Mouse (Mus musculus) stomach, embryonic 16.5 days (tissue): ENCODE measurements around the gene Tmem256. TPM values are rescaled to one million over a fixed set of nuclear protein-coding genes. Genes with fewer than 3 reads are reported as not detected.
"Not testable (repeated sequence)": the region's sequence is repeated elsewhere in the genome, so short reads cannot be mapped to it uniquely, and the experiment has no call there.

Experiments
- ATAC-seq: fragments of 200-750 bp; cut with Nextera tagmentation; 2 replicates; pipeline ENCODE4 v1.8.0; 2017; ENCODE audit warnings: moderate number of reproducible peaks, moderate TSS enrichment; ENCODE audit not compliant: insufficient read depth, low FRiP score
- H3K27ac ChIP-seq: fragments of 300-500 bp; sonication (generic); 2 replicates; pipeline ENCODE4 v1.5.1; 2014; ENCODE audit warnings: low read length
- H3K27me3 ChIP-seq: fragments of 300-500 bp; sonication (generic); 2 replicates; pipeline ENCODE4 v1.6.1; 2014; ENCODE audit warnings: low read length, control low read depth, mixed read lengths; ENCODE audit not compliant: control insufficient read depth, insufficient read depth
- H3K36me3 ChIP-seq: fragments of 300-500 bp; sonication (generic); 2 replicates; pipeline ENCODE4 v1.6.1; 2014; ENCODE audit warnings: low read length; ENCODE audit not compliant: control insufficient read depth, insufficient read depth
- H3K4me1 ChIP-seq: fragments of 300-500 bp; sonication (generic); 2 replicates; pipeline ENCODE4 v1.6.1; 2014; ENCODE audit warnings: low read length, control low read depth, mixed read lengths; ENCODE audit not compliant: control insufficient read depth, insufficient read depth
- H3K4me2 ChIP-seq: fragments of 300-500 bp; sonication (generic); 2 replicates; pipeline ENCODE4 v1.6.1; 2014; ENCODE audit warnings: low read depth, low read length, mixed read lengths
- H3K4me3 ChIP-seq: fragments of 300-500 bp; sonication (generic); replicated peaks from 2 replicates; pipeline ENCODE4 v1.5.1; 2014; ENCODE audit warnings: mild to moderate bottlenecking, low read length
- H3K9ac ChIP-seq: fragments of 300-500 bp; sonication (generic); 2 replicates; pipeline ENCODE4 v1.6.1; 2014; ENCODE audit warnings: low read length
- H3K9me3 ChIP-seq: fragments of 300-500 bp; sonication (generic); replicated peaks from 2 replicates; pipeline ENCODE4 v1.6.1; 2016; ENCODE audit warnings: low read length, control low read depth; ENCODE audit not compliant: control insufficient read depth
- WGBS: fragments of 180-500 bp; shearing (Covaris S2); extraction: QIAGEN DNeasy Blood & Tissue Kit; methylation state at CpG from one replicate; pipeline ENCODE4 v1.1.7; 2014; 5-methylcytosine and 5-hydroxymethylcytosine counted together
- polyA plus RNA-seq: library from polyadenylated mRNA; unstranded; fragments of >200 nt; fragmentation: Nextera tagmentation; extraction: Ambion mirVana; gene quantifications from 2 replicates; pipeline ENCODE4 v1.2.1, GENCODE M21; 2015

Tmem256 gene
- polyA plus RNA-seq, 1 experiment from 2014 or later = 401 TPM

GRCm38 (mm10) chr11:69858113-69858998, 20.0 kb downstream of the Tmem256 start, which contains the start of gene Tnk1:
Gene Tnk1, minus strand, starts transcription at chr11:69858730.
- 17% methylated on average over 30 of the region's 30 CpGs for WGBS
- H3K9ac ChIP-seq = peak within 1 kb of the TSS; percentile 68
- no peaks in the 10 kb centered on the region for H3K36me3 ChIP-seq
- H3K4me2 ChIP-seq = peak within 1 kb of the TSS; percentile 36
- H3K27me3 ChIP-seq = no peaks in the 10 kb centered on the region
- peak; percentile 88 for ATAC-seq
- H3K4me3 ChIP-seq = peak within 1 kb of the TSS; percentile 46
- H3K4me1 ChIP-seq = no peaks in the 10 kb centered on the region
- H3K9me3 ChIP-seq = no peaks in the 10 kb centered on the region
- H3K27ac ChIP-seq = peak within 1 kb of the TSS; percentile 86

GRCm38 (mm10) chr11:69863729-69864128, 25.4 kb downstream of the Tmem256 start:
- H3K9ac ChIP-seq, ATAC-seq: not testable (repeated sequence)
- WGBS = 69% methylated on average over 3 of the region's 3 CpGs

GRCm38 (mm10) chr11:69864138-69864860, 26.0 kb downstream of the Tmem256 start:
- Histone ChIP-seq H3K9me3 (no peaks in the 10 kb centered on the region), H3K4me3 (no peak overlapping the region), H3K36me3 (no peaks in the 10 kb centered on the region), H3K4me1 (no peaks in the 10 kb centered on the region), H3K9ac (no peak overlapping the region), H3K27me3 (no peaks in the 10 kb centered on the region), H3K27ac (no peak overlapping the region), H3K4me2 (no peak overlapping the region)
- no peak for ATAC-seq
- WGBS = 43% methylated on average over 8 of the region's 8 CpGs

More at GRCm38 (mm10) chr11:69863729-69864128, 25.4 kb downstream of the Tmem256 start:
- H3K27me3 ChIP-seq, H3K27ac ChIP-seq, H3K36me3 ChIP-seq, H3K4me1 ChIP-seq, H3K9me3 ChIP-seq, H3K4me2 ChIP-seq, H3K4me3 ChIP-seq: not testable (repeated sequence)

- H3K36me3 ChIP-seq = no peaks in the 10 kb centered on the region
- WGBS = 81% methylated on average over 9 of the region's 9 CpGs
These were observed 27.2 kb downstream of the Tmem256 start for GRCm38 (mm10) chr11:69865561-69865960.

GRCm38 (mm10) chr11:69867335-69867734, 29.0 kb downstream of the Tmem256 start:
- 57% methylated on average over 9 of the region's 9 CpGs for WGBS
- Histone ChIP-seq H3K36me3 (no peaks in the 10 kb centered on the region), H3K27ac (no peak overlapping the region), H3K4me1 (no peaks in the 10 kb centered on the region), H3K9me3 (no peaks in the 10 kb centered on the region), H3K4me2 (no peak overlapping the region), H3K9ac (no peak overlapping the region), H3K27me3 (no peaks in the 10 kb centered on the region), H3K4me3 (no peak overlapping the region)
- no peak for ATAC-seq

More at GRCm38 (mm10) chr11:69865561-69865960, 27.2 kb downstream of the Tmem256 start:
- H3K9me3 ChIP-seq = no peaks in the 10 kb centered on the region
- H3K27me3 ChIP-seq = no peaks in the 10 kb centered on the region
- no peak for ATAC-seq
- no peak overlapping the region for H3K27ac ChIP-seq
- no peaks in the 10 kb centered on the region for H3K4me1 ChIP-seq
- no peak overlapping the region for H3K4me2 ChIP-seq
- H3K9ac ChIP-seq = no peak overlapping the region
- H3K4me3 ChIP-seq = no peak overlapping the region

GRCm38 (mm10) chr11:69870289-69871069, 32.2 kb downstream of the Tmem256 start:
- H3K36me3 ChIP-seq = no peaks in the 10 kb centered on the region
- 87% methylated on average over 2 of the region's 2 CpGs for WGBS
- H3K27me3 ChIP-seq = no peaks in the 10 kb centered on the region
- no peak for ATAC-seq
- no peak overlapping the region for H3K27ac ChIP-seq
- H3K9me3 ChIP-seq = no peaks in the 10 kb centered on the region
- H3K4me3 ChIP-seq = no peak overlapping the region
- H3K4me1 ChIP-seq = peaks cover 2% of the 10 kb centered on the region; the same call in 1 of the 2 replicates
- H3K9ac ChIP-seq = no peak overlapping the region
- no peak overlapping the region for H3K4me2 ChIP-seq

GRCm38 (mm10) chr11:69871822-69872221, 33.5 kb downstream of the Tmem256 start:
- Histone ChIP-seq H3K4me1 (peaks cover 12% of the 10 kb centered on the region; the same call in 1 of the 2 replicates), H3K9me3 (no peaks in the 10 kb centered on the region), H3K9ac (no peak overlapping the region), H3K27ac (no peak overlapping the region), H3K4me2 (no peak overlapping the region), H3K4me3 (no peak overlapping the region), H3K27me3 (no peaks in the 10 kb centered on the region), H3K36me3 (no peaks in the 10 kb centered on the region)
- no peak for ATAC-seq
- 83% methylated on average over 7 of the region's 7 CpGs for WGBS

GRCm38 (mm10) chr11:69872451-69872850, 34.1 kb downstream of the Tmem256 start:
- peaks cover 17% of the 10 kb centered on the region for H3K4me1 ChIP-seq
- H3K4me2 ChIP-seq = no peak overlapping the region
- ATAC-seq = no peak
- H3K36me3 ChIP-seq = no peaks in the 10 kb centered on the region
- no peak overlapping the region for H3K9ac ChIP-seq
- H3K4me3 ChIP-seq = no peak overlapping the region
- no peaks in the 10 kb centered on the region for H3K9me3 ChIP-seq
- 79% methylated on average over 4 of the region's 4 CpGs for WGBS
- no peak overlapping the region for H3K27ac ChIP-seq
- H3K27me3 ChIP-seq = no peaks in the 10 kb centered on the region
